Mouse (Mus musculus) CH12.LX (cell line): ENCODE measurements around the gene Socs2. TPM values are rescaled to one million over a fixed set of nuclear protein-coding genes. Genes with fewer than 3 reads are reported as not detected.

Source experiments
- DNase-seq: peaks from one replicate; pipeline ENCODE4 v3.0.0-alpha.2; 2013; ENCODE audit errors: extremely low read depth
- H3K27ac ChIP-seq: 2 replicates; pipeline ENCODE4 v1.5.1; 2012; ENCODE audit warnings: low read depth, mild to moderate bottlenecking, control low read depth, moderate library complexity; ENCODE audit not compliant: insufficient read depth
- H3K27me3 ChIP-seq: replicated peaks from 2 replicates; pipeline ENCODE3; 2012; ENCODE audit warnings: inconsistent platforms
- H3K36me3 ChIP-seq, 2 experiments: replicated peaks in 1 of 2; 2 replicates each; pipeline versions ENCODE3 to v1.6.1; 2012; ENCODE audit warnings: inconsistent platforms in 1 of 2, low read length in 1 of 2, mild to moderate bottlenecking in 1 of 2, mixed read lengths in 1 of 2, moderate library complexity in 1 of 2; ENCODE audit not compliant: control insufficient read depth in 1 of 2, insufficient read depth in 1 of 2
- H3K4me1 ChIP-seq, 2 experiments: 2 replicates each; pipeline ENCODE4 v1.6.1; 2012; ENCODE audit warnings: inconsistent platforms in 1 of 2, moderate library complexity in 1 of 2; ENCODE audit not compliant: insufficient read depth in 2 of 2, control insufficient read depth in 1 of 2
- H3K4me2 ChIP-seq: 2 replicates; pipeline ENCODE4 v1.6.1; 2012; ENCODE audit warnings: low read depth, mild to moderate bottlenecking, control low read depth; ENCODE audit not compliant: poor library complexity, insufficient read depth, severe bottlenecking
- H3K4me3 ChIP-seq, 3 experiments: fragments of 150-350 bp in 1 of 3; sonication (generic) in 1 of 3; replicated peaks in 1 of 3; 2 replicates each; pipeline versions ENCODE3 to v1.5.1; 2011 to 2012; ENCODE audit warnings: low read depth in 2 of 3, low read length in 2 of 3, mild to moderate bottlenecking in 2 of 3, moderate library complexity in 2 of 3, control low read depth in 1 of 3, improper control_type of control experiment in 1 of 3, inconsistent platforms in 1 of 3, mixed read lengths in 1 of 3; ENCODE audit not compliant: poor library complexity in 1 of 3
- H3K79me2 ChIP-seq: replicated peaks from 2 replicates; pipeline ENCODE4 v1.6.1; 2012; ENCODE audit warnings: mild to moderate bottlenecking, moderate library complexity; ENCODE audit not compliant: control insufficient read depth, poor library complexity, insufficient read depth, severe bottlenecking; ENCODE audit errors: extremely low read depth
- H3K9ac ChIP-seq: 2 replicates; pipeline ENCODE4 v1.6.1; 2012; ENCODE audit warnings: low read depth, mild to moderate bottlenecking, control low read depth, moderate library complexity; ENCODE audit not compliant: insufficient read depth
- H3K9me3 ChIP-seq: replicated peaks from 2 replicates; pipeline ENCODE3; 2012; ENCODE audit warnings: low read length, inconsistent platforms, mixed read lengths
- BHLHE40 ChIP-seq: IDR thresholded peaks from 2 replicates; pipeline ENCODE4 v1.6.1; 2011; ENCODE audit warnings: mild to moderate bottlenecking, low read depth, low read length, improper control_type of control experiment
- CHD1 ChIP-seq: IDR thresholded peaks from 2 replicates; pipeline ENCODE4 v1.6.1; 2012; ENCODE audit warnings: low read depth, low read length, improper control_type of control experiment, inconsistent platforms
- CHD2 ChIP-seq: IDR thresholded peaks from 2 replicates; pipeline ENCODE4 v1.6.1; 2011; ENCODE audit warnings: low read length, improper control_type of control experiment
- CTCF ChIP-seq, 2 experiments: IDR thresholded peaks in 1 of 2; conservative IDR thresholded peaks in 1 of 2; 2 replicates each; pipeline ENCODE4 v1.5.1; 2011 to 2012; ENCODE audit warnings: low read depth in 2 of 2, low read length in 2 of 2, improper control_type of control experiment in 1 of 2, inconsistent platforms in 1 of 2, mild to moderate bottlenecking in 1 of 2, moderate library complexity in 1 of 2
- E2F4 ChIP-seq: IDR thresholded peaks from 2 replicates; pipeline ENCODE4 v1.6.1; 2011; ENCODE audit warnings: low read depth, low read length, improper control_type of control experiment; ENCODE audit not compliant: insufficient replicate concordance
- ELF1 ChIP-seq: IDR thresholded peaks from 2 replicates; pipeline ENCODE4 v1.6.1; 2014; ENCODE audit warnings: low read depth, mild to moderate bottlenecking, inconsistent platforms, low read length, improper control_type of control experiment
- GABPA ChIP-seq: IDR thresholded peaks from 2 replicates; pipeline ENCODE4 v1.6.1; 2012; ENCODE audit warnings: low read depth, low read length, improper control_type of control experiment, inconsistent platforms; ENCODE audit not compliant: insufficient replicate concordance
- HCFC1 ChIP-seq: IDR thresholded peaks from 2 replicates; pipeline ENCODE4 v1.6.1; 2012; ENCODE audit warnings: low read depth, mild to moderate bottlenecking, inconsistent platforms, low read length, improper control_type of control experiment
- IRF4 ChIP-seq: IDR thresholded peaks from 2 replicates; pipeline ENCODE4 v1.6.1; 2014; ENCODE audit warnings: low read depth, mild to moderate bottlenecking, inconsistent platforms, low read length, improper control_type of control experiment
- JUND ChIP-seq: conservative IDR thresholded peaks from 2 replicates; pipeline ENCODE4 v1.6.1; 2011; ENCODE audit warnings: low read depth, low read length, improper control_type of control experiment
- MAX ChIP-seq: IDR thresholded peaks from 2 replicates; pipeline ENCODE4 v1.6.1; 2011; ENCODE audit warnings: low read length, improper control_type of control experiment
- MAZ ChIP-seq: IDR thresholded peaks from 2 replicates; pipeline ENCODE4 v1.6.1; 2012; ENCODE audit warnings: low read depth, mild to moderate bottlenecking, inconsistent platforms, low read length, improper control_type of control experiment, moderate library complexity
- MXI1 ChIP-seq: IDR thresholded peaks from 2 replicates; pipeline ENCODE4 v1.6.1; 2011; ENCODE audit warnings: mild to moderate bottlenecking, low read depth, low read length, improper control_type of control experiment
- MYC ChIP-seq: IDR thresholded peaks from 2 replicates; pipeline ENCODE4 v1.6.1; 2011; ENCODE audit warnings: low read depth, mild to moderate bottlenecking, improper control_type of control experiment, low read length
- NELFE ChIP-seq: IDR thresholded peaks from 2 replicates; pipeline ENCODE4 v1.6.1; 2011; ENCODE audit warnings: low read depth, low read length, improper control_type of control experiment
- PAX5 ChIP-seq: IDR thresholded peaks from 2 replicates; pipeline ENCODE4 v1.6.1; 2012; ENCODE audit warnings: low read length, inconsistent platforms, mixed read lengths
- POLR2A ChIP-seq: IDR thresholded peaks from 2 replicates; pipeline ENCODE4 v1.6.1; 2011; ENCODE audit warnings: low read depth, mild to moderate bottlenecking, improper control_type of control experiment, low read length
- RAD21 ChIP-seq: IDR thresholded peaks from 2 replicates; pipeline ENCODE4 v1.6.1; 2011; ENCODE audit warnings: low read depth, mild to moderate bottlenecking, low read length, improper control_type of control experiment, moderate library complexity
- SIN3A ChIP-seq: IDR thresholded peaks from 2 replicates; pipeline ENCODE4 v1.6.1; 2012; ENCODE audit warnings: low read length, improper control_type of control experiment, inconsistent platforms
- SMC3 ChIP-seq: IDR thresholded peaks from 2 replicates; pipeline ENCODE4 v1.6.1; 2011; ENCODE audit warnings: low read depth, low read length, improper control_type of control experiment
- TBP ChIP-seq: conservative IDR thresholded peaks from 2 replicates; pipeline ENCODE4 v1.6.1; 2011; ENCODE audit warnings: low read depth, low read length, improper control_type of control experiment
- USF1 ChIP-seq: IDR thresholded peaks from 2 replicates; pipeline ENCODE4 v1.6.1; 2014; ENCODE audit warnings: low read depth, mild to moderate bottlenecking, inconsistent platforms, low read length, improper control_type of control experiment
- ZC3H11A ChIP-seq: IDR thresholded peaks from 2 replicates; pipeline ENCODE4 v1.6.1; 2012; ENCODE audit warnings: low read depth, mild to moderate bottlenecking, inconsistent platforms, low read length, improper control_type of control experiment
- ZKSCAN1 ChIP-seq: IDR thresholded peaks from 2 replicates; pipeline ENCODE4 v1.6.1; 2012; ENCODE audit warnings: low read depth, inconsistent platforms, low read length, improper control_type of control experiment, borderline replicate concordance
- ZMIZ1 ChIP-seq: IDR thresholded peaks from 2 replicates; pipeline ENCODE4 v1.6.1; 2012; ENCODE audit warnings: low read depth, mild to moderate bottlenecking, inconsistent platforms, low read length, improper control_type of control experiment
- ZNF384 ChIP-seq: IDR thresholded peaks from 2 replicates; pipeline ENCODE4 v1.6.1; 2012; ENCODE audit warnings: low read depth, low read length, improper control_type of control experiment, inconsistent platforms
- dilution Hi-C: fragments of 300-500 bp; cut with MboI; formaldehyde crosslinking; loops from 2 replicates; pipeline ENCODE4 v1.14.3; 2020; ENCODE audit warnings: low sequenced_read_pairs; ENCODE audit not compliant: extremely low pct_unique_long_range_greater_than_20kb, extremely low pct_ligation_motif_present
- in situ Hi-C: fragments of 300-500 bp; cut with MboI; formaldehyde crosslinking; loops from 3 replicates; pipeline ENCODE4 v1.14.3; 2019; ENCODE audit warnings: low sequenced_read_pairs, low pct_ligation_motif_present, low pct_unique_long_range_greater_than_20kb, mixed read lengths
- polyA plus RNA-seq: library from polyadenylated mRNA; unstranded; fragments of >175 nt; gene quantifications from 2 replicates; pipeline ENCODE4 v1.2.1, GENCODE M21; 2012; ENCODE audit warnings: low read depth; ENCODE audit not compliant: insufficient read length
- total RNA-seq, 2 experiments: library from RNA; depleted of rRNA; stranded (reverse); fragments of 300-350 nt in 1 of 2; fragments of >200 nt in 1 of 2; gene quantifications; 2 replicates each; pipeline ENCODE4 v1.2.3; 2012 to 2014

The Socs2 gene
- total and polyA plus RNA-seq, 3 experiments, result 7.8 to 16.3 (median 15.7) TPM

DNA sequence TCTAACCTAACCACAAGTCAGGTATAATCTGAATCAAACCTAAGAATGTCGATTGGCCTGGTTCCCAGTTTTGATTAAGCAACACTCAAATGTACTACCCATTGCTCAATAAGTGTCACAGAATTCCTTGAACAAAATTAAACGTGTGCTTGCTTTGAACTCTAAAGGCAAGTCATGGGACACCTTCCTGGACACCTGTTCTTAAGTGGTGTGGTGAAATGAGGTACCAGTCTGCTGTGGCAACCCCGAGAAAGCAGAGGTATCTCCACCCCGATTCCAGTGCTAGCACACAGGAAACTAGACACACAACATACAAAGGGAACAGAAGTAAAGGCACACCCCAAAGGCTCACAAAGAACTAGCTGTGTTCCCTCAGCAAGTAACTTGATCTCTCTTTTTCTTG lies 31.2 kb downstream of the Socs2 start:
- H3K27me3 ChIP-seq, result no peaks in the 10 kb centered on the region
- dilution Hi-C loops (no loop called here), in situ Hi-C loops (no loop called here)
- no peak overlapping the region for H3K4me3 ChIP-seq
- H3K79me2 ChIP-seq, result no peaks in the 10 kb centered on the region
- DNase-seq, result no peak
- no peak for TF ChIP-seq MAZ
- TF ChIP-seq BHLHE40, result no peak
- TF ChIP-seq ZMIZ1, result no peak
- no peak for TF ChIP-seq JUND
- no peak for TF ChIP-seq RAD21
- no peak for TF ChIP-seq ZKSCAN1
- TF ChIP-seq MAX, result no peak
- no peak for TF ChIP-seq HCFC1
- TF ChIP-seq ZNF384, result no peak
- TF ChIP-seq CHD1, result no peak
- no peak for TF ChIP-seq MYC
- TF ChIP-seq IRF4, result no peak
- TF ChIP-seq MXI1, result no peak
- no peak for TF ChIP-seq PAX5
- no peak for TF ChIP-seq SMC3
- no peak for TF ChIP-seq ELF1
- TF ChIP-seq USF1, result no peak
- no peak for TF ChIP-seq CHD2
- no peaks in the 10 kb centered on the region for H3K36me3 ChIP-seq
- peaks cover 2% of the 10 kb centered on the region for H3K9me3 ChIP-seq
- no peak overlapping the region for H3K9ac ChIP-seq
- H3K4me1 ChIP-seq, result peaks cover 4 to 17% of the 10 kb centered on the region in 2 experiments; a peak in 3 of 4 replicates
- H3K27ac ChIP-seq, result no peak overlapping the region
- no peak overlapping the region for H3K4me2 ChIP-seq

DNA sequence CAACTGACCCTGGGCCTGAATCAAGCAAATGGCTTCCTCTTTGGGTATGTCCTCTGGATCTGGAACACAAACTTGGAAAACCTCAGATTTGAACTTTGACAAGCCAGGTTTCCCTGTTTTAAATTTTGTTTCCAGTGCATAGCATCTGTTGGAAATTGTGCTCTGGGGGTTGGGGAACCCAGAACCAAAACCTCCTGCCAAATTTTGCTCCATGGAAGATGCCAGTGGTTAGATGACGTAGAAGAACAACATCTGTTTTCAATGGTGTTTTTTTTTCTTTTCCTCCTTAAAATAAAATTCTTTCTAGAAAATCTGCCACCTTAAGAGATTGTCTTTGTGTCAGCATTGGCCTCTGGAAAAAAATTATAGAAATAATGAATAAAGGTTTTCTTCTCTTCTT lies 31.9 kb downstream of the Socs2 start:
- no peak overlapping the region for H3K4me3 ChIP-seq
- no peak overlapping the region for H3K9ac ChIP-seq
- no peak overlapping the region for H3K27ac ChIP-seq
- in situ Hi-C loops, result no loop called here
- dilution Hi-C loops, result no loop called here
- no peaks in the 10 kb centered on the region for H3K27me3 ChIP-seq
- H3K4me1 ChIP-seq, result peaks cover 4 to 17% of the 10 kb centered on the region in 2 experiments; a peak in 3 of 4 replicates
- TF ChIP-seq MXI1, result no peak
- no peak for TF ChIP-seq POLR2A
- TF ChIP-seq E2F4, result no peak
- no peak for TF ChIP-seq ELF1
- no peak for TF ChIP-seq PAX5
- TF ChIP-seq GABPA, result no peak
- TF ChIP-seq TBP, result no peak
- no peak for TF ChIP-seq RAD21
- no peak for TF ChIP-seq NELFE
- TF ChIP-seq ZNF384, result no peak
- no peak for TF ChIP-seq CTCF (conservative IDR thresholded peaks at IDR 0.05 in 1 of 2, IDR thresholded peaks at IDR 0.05 in 1 of 2; ENCODE audit: low read depth in 2 of 2, low read length in 2 of 2)
- TF ChIP-seq SIN3A, result no peak
- no peak for TF ChIP-seq SMC3
- no peak for TF ChIP-seq CHD2
- TF ChIP-seq ZC3H11A, result no peak
- no peaks in the 10 kb centered on the region for H3K36me3 ChIP-seq
- DNase-seq, result no peak
- H3K4me2 ChIP-seq, result no peak overlapping the region
- peaks cover 7% of the 10 kb centered on the region for H3K9me3 ChIP-seq
- no peaks in the 10 kb centered on the region for H3K79me2 ChIP-seq
